Mouse (Mus musculus) midbrain, postnatal 0 days (tissue): ENCODE data around the gene Drd1. TPM values are rescaled to one million over a fixed set of nuclear protein-coding genes. Genes with fewer than 3 reads are reported as not detected.

Experiments
- ATAC-seq: fragments of 200-750 bp; cut with Nextera tagmentation; 2 replicates; pipeline ENCODE4 v1.8.0; 2017; ENCODE audit warnings: moderate number of reproducible peaks, mild to moderate bottlenecking, moderate TSS enrichment, moderate library complexity; ENCODE audit not compliant: low FRiP score
- DNase-seq: peaks from one replicate; pipeline ENCODE4 v3.0.0-alpha.2; 2015; ENCODE audit warnings: low spot score
- H3K27ac ChIP-seq: fragments of 300-500 bp; sonication (generic); 2 replicates; pipeline ENCODE4 v1.5.1; 2014; ENCODE audit warnings: low read depth, mild to moderate bottlenecking, low read length, mixed read lengths
- H3K27me3 ChIP-seq: fragments of 300-500 bp; sonication (generic); 2 replicates; pipeline ENCODE4 v1.6.1; 2014; ENCODE audit warnings: low read length, control low read depth, mixed read lengths; ENCODE audit not compliant: insufficient read depth
- H3K36me3 ChIP-seq: fragments of 300-500 bp; sonication (generic); 2 replicates; pipeline ENCODE4 v1.6.1; 2014; ENCODE audit warnings: low read length, control low read depth, mixed read lengths; ENCODE audit not compliant: insufficient read depth
- H3K4me1 ChIP-seq: fragments of 300-500 bp; sonication (generic); 2 replicates; pipeline ENCODE4 v1.6.1; 2014; ENCODE audit warnings: mild to moderate bottlenecking, control low read depth, antibody characterized with exemption, low read length, mixed read lengths; ENCODE audit not compliant: insufficient read depth
- H3K4me2 ChIP-seq: fragments of 300-500 bp; sonication (generic); 2 replicates; pipeline ENCODE4 v1.6.1; 2014; ENCODE audit warnings: low read depth, mild to moderate bottlenecking, low read length, mixed read lengths; ENCODE audit not compliant: poor library complexity, severe bottlenecking
- H3K4me3 ChIP-seq: fragments of 300-500 bp; sonication (generic); 2 replicates; pipeline ENCODE4 v1.5.1; 2014; ENCODE audit warnings: low read depth, mild to moderate bottlenecking, low read length, moderate library complexity
- H3K9ac ChIP-seq: fragments of 300-500 bp; sonication (generic); replicated peaks from 2 replicates; pipeline ENCODE4 v1.6.1; 2014; ENCODE audit warnings: mild to moderate bottlenecking, low read length, moderate library complexity, mixed read lengths; ENCODE audit not compliant: poor library complexity, severe bottlenecking
- H3K9me3 ChIP-seq: fragments of 300-500 bp; sonication (generic); 2 replicates; pipeline ENCODE4 v1.6.1; 2016; ENCODE audit warnings: low read length, control low read depth
- CTCF ChIP-seq: IDR thresholded peaks from 2 replicates; pipeline ENCODE4 v1.5.1; 2016; ENCODE audit warnings: antibody characterized with exemption, mild to moderate bottlenecking
- WGBS: fragments of 180-500 bp; shearing (Covaris S2); extraction: QIAGEN DNeasy Blood & Tissue Kit; methylation state at CpG from one replicate; pipeline ENCODE4 v1.1.7; 2014; 5-methylcytosine and 5-hydroxymethylcytosine counted together
- polyA plus RNA-seq: library from polyadenylated mRNA; unstranded; fragments of >200 nt; fragmentation: Nextera tagmentation; extraction: Ambion mirVana; gene quantifications from 2 replicates; pipeline ENCODE4 v1.2.1, GENCODE M21; 2015
- total RNA-seq: library from RNA; depleted of rRNA; stranded (reverse); fragments of >200 nt; gene quantifications from 2 replicates; pipeline ENCODE4 v1.2.3, GENCODE M21; 2014

The Drd1 gene
- total and polyA plus RNA-seq, 2 experiments from 2014 or later: 2.1 to 2.4 TPM

- TF ChIP-seq CTCF: no peak
- H3K4me2 ChIP-seq: no peak overlapping the region
- ATAC-seq: no peak
- H3K27me3 ChIP-seq: no peaks in the 10 kb centered on the region
- H3K9me3 ChIP-seq: no peaks in the 10 kb centered on the region
- no peak overlapping the region for H3K4me3 ChIP-seq
- H3K4me1 ChIP-seq: no peaks in the 10 kb centered on the region
- WGBS: 89% methylated on average over 5 of the region's 5 CpGs
- no peak overlapping the region for H3K9ac ChIP-seq
- no peak for DNase-seq
- peaks cover 21% of the 10 kb centered on the region for H3K36me3 ChIP-seq
- no peak overlapping the region for H3K27ac ChIP-seq
Observed at GRCm38 (mm10) chr13:54084826-54085225, 29.3 kb upstream of the Drd1 start.

DNA sequence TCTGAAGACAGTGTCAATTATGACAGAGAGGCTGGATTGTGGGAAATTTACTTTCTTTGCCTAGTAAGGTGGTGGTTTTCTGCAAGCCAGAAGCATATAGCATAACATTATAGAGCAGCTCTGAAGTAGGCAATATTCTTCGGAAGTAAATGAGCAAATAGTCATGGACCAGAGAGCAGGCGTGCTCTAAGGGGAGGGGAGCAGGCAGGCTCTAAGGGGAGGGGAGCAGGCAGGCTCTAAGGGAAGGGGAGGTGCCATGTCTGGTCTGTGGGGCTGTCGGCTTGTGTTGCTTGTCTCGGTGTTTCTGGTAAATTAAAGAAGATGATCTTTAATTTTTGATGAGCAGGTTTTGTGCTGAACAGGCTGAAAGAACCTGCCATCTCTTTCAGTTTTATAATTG is 28.7 kb upstream of the Drd1 start:
- Histone ChIP-seq H3K4me3 (no peak overlapping the region), H3K27ac (no peak overlapping the region), H3K36me3 (peaks cover 16% of the 10 kb centered on the region), H3K27me3 (no peaks in the 10 kb centered on the region), H3K4me2 (no peak overlapping the region), H3K9me3 (no peaks in the 10 kb centered on the region), H3K4me1 (no peaks in the 10 kb centered on the region), H3K9ac (no peak overlapping the region)
- WGBS: 29% methylated on average over 4 of the region's 4 CpGs
- DNase-seq (peak; percentile 10), ATAC-seq (no peak)
- no peak for TF ChIP-seq CTCF

GRCm38 (mm10) chr13:54082946-54083345 is 27.4 kb upstream of the Drd1 start:
- WGBS: 80% methylated on average over 5 of the region's 5 CpGs
- TF ChIP-seq CTCF: no peak
- peaks cover 11% of the 10 kb centered on the region for H3K36me3 ChIP-seq
- no peak overlapping the region for H3K9ac ChIP-seq
- no peak overlapping the region for H3K4me2 ChIP-seq
- no peak for ATAC-seq
- no peaks in the 10 kb centered on the region for H3K9me3 ChIP-seq
- H3K27me3 ChIP-seq: no peaks in the 10 kb centered on the region
- no peak overlapping the region for H3K4me3 ChIP-seq
- no peak for DNase-seq
- H3K4me1 ChIP-seq: no peaks in the 10 kb centered on the region
- H3K27ac ChIP-seq: no peak overlapping the region

- Histone ChIP-seq H3K27ac (no peak overlapping the region), H3K36me3 (no peaks in the 10 kb centered on the region), H3K4me1 (no peaks in the 10 kb centered on the region), H3K27me3 (no peaks in the 10 kb centered on the region), H3K9me3 (no peaks in the 10 kb centered on the region), H3K4me2 (no peak overlapping the region), H3K9ac (no peak overlapping the region), H3K4me3 (no peak overlapping the region)
- no peak for DNase-seq
- WGBS: 94% methylated on average over 1 of the region's 1 CpGs
- TF ChIP-seq CTCF: no peak
- no peak for ATAC-seq
Observed at GRCm38 (mm10) chr13:54080785-54081184, 25.3 kb upstream of the Drd1 start.

DNA sequence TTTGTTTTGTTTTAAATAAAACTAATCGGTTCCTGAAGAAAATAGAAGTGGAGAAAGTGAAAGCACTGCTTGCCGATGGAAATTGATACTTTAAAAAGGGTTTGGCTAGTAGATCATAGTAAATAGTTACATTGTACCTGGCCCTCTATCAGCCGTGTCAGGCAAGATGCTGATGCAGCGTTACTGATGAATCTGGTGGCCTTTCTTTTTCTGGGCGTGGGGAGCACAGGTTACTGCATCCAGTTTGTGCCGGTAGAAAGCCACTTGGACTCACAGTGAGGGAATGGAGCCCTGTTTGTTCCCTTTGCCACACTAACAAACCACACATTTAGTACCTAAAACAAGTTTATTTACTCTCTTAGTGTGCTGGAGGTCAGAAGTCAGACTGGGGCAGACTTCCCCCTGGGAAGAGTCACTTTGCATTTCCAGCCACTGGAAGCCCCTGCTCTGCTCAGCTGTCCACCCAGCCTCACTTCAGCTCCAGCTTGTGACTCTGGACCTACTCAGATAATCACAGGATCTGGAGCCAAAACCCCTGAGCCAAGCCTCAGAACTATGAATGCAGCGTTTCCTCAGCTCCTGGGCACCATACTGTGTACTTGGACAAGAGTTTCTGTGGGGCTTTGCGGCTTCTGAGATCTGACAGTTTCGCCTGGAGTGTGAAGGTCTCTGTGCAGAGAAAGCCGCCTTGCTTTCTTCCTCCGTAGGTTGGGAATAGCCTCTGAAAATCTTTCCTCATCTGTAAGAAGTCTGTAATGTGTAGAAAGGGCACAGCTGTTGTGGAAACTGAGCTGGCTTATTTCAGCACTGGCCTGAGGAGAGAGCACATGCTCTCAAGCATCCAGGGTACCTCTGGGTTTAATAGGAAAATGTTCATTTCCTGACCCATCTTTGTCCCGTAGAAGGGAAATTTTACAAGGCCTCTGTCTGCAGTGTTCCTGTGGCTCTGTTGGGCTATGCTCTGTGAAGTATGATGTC is 24.6 kb upstream of the Drd1 start:
- no peaks in the 10 kb centered on the region for H3K36me3 ChIP-seq
- peak; percentile 66 for DNase-seq
- no peak overlapping the region for H3K4me2 ChIP-seq
- H3K4me3 ChIP-seq: no peak overlapping the region
- no peak overlapping the region for H3K9ac ChIP-seq
- H3K27ac ChIP-seq: no peak overlapping the region
- 71% methylated on average over 12 of the region's 12 CpGs for WGBS
- ATAC-seq: no peak
- H3K4me1 ChIP-seq: no peaks in the 10 kb centered on the region
- no peaks in the 10 kb centered on the region for H3K9me3 ChIP-seq
- no peak for TF ChIP-seq CTCF
- H3K27me3 ChIP-seq: no peaks in the 10 kb centered on the region

GRCm38 (mm10) chr13:54077470-54078174 is 22.1 kb upstream of the Drd1 start:
- Histone ChIP-seq H3K4me1 (0 out of 2 replicates have a peak, but pooled peaks cover 6% of the 10 kb centered on the region), H3K4me3 (no peak overlapping the region), H3K27ac (no peak overlapping the region), H3K27me3 (no peaks in the 10 kb centered on the region), H3K4me2 (no peak overlapping the region), H3K36me3 (no peaks in the 10 kb centered on the region), H3K9ac (no peak overlapping the region), H3K9me3 (no peaks in the 10 kb centered on the region)
- ATAC-seq (no peak), DNase-seq (no peak)
- 84% methylated on average over 11 of the region's 11 CpGs for WGBS
- TF ChIP-seq CTCF: no peak
